Mouse (Mus musculus) G1E (cell line): ENCODE measurements around the gene Rap1gap. TPM values are rescaled to one million over a fixed set of nuclear protein-coding genes. Genes with fewer than 3 reads are reported as not detected.

Experiments used
- ATAC-seq: 2 replicates; pipeline ENCODE4 v1.8.0; 2016; ENCODE audit warnings: mild to moderate bottlenecking; ENCODE audit not compliant: insufficient number of reproducible peaks, poor library complexity, low FRiP score, severe bottlenecking; ENCODE audit errors: extremely low read depth
- DNase-seq: peaks from one replicate; pipeline ENCODE4 v3.0.0; 2012; ENCODE audit warnings: low spot score
- H3K27me3 ChIP-seq: 2 replicates; pipeline ENCODE4 v1.6.1; 2012; ENCODE audit warnings: mild to moderate bottlenecking, low read length, inconsistent platforms; ENCODE audit not compliant: insufficient read depth
- H3K36me3 ChIP-seq: replicated peaks from 2 replicates; pipeline ENCODE3; 2012; ENCODE audit warnings: mild to moderate bottlenecking, inconsistent platforms
- H3K4me1 ChIP-seq: 2 replicates; pipeline ENCODE4 v1.6.1; 2012; ENCODE audit warnings: low read depth, low read length, inconsistent platforms, mixed read lengths; ENCODE audit not compliant: insufficient read depth
- H3K4me3 ChIP-seq: 2 replicates; pipeline ENCODE4 v1.5.1; 2012; ENCODE audit warnings: low read depth, mild to moderate bottlenecking, inconsistent platforms, low read length, moderate library complexity, mixed read lengths
- H3K9me3 ChIP-seq: replicated peaks from 2 replicates; pipeline ENCODE4 v1.6.1; 2012; ENCODE audit warnings: inconsistent platforms
- CTCF ChIP-seq: IDR thresholded peaks from 2 replicates; pipeline ENCODE4 v1.5.1; 2012; ENCODE audit warnings: low read depth, low read length, inconsistent platforms, mixed read lengths
- GATA1 ChIP-seq: IDR thresholded peaks from 2 replicates; pipeline ENCODE4 v1.6.1; 2012; ENCODE audit warnings: borderline replicate concordance, low read length, inconsistent platforms, mixed read lengths
- GATA2 ChIP-seq: IDR thresholded peaks from 2 replicates; pipeline ENCODE4 v1.6.1; 2012; ENCODE audit warnings: low read depth, low read length, inconsistent platforms, borderline replicate concordance
- POLR2AphosphoS5 ChIP-seq: IDR thresholded peaks from 2 replicates; pipeline ENCODE4 v1.6.1; 2012; ENCODE audit warnings: low read depth, low read length, inconsistent platforms; ENCODE audit not compliant: insufficient replicate concordance
- TAL1 ChIP-seq: conservative IDR thresholded peaks from 2 replicates; pipeline ENCODE4 v1.6.1; 2012; ENCODE audit warnings: low read depth, low read length, inconsistent platforms, mixed read lengths
- polyA plus RNA-seq: library from polyadenylated mRNA; stranded (reverse); fragments of >175 nt; gene quantifications from 2 replicates; pipeline ENCODE4 v1.2.3, GENCODE M21; 2012
- total RNA-seq, 2 experiments: library from RNA; stranded (forward) in 1 of 2; stranded (reverse) in 1 of 2; fragments of 200-1000 nt in 1 of 2; fragments of >200 nt in 1 of 2; fragmentation: Nextera tagmentation in 1 of 2; gene quantifications; 2 replicates each; pipeline ENCODE4 v1.2.3; 2014 to 2017

Rap1gap gene
- total and polyA plus RNA-seq, 3 experiments: not detected

- TF ChIP-seq CTCF (no peak), GATA2 (no peak), TAL1 (no peak), POLR2AphosphoS5 (no peak)
- H3K4me1 ChIP-seq: no peaks in the 10 kb centered on the region; the same call in 1 of the 2 replicates
- H3K4me3 ChIP-seq: no peak overlapping the region
- H3K36me3 ChIP-seq: no peaks in the 10 kb centered on the region
- DNase-seq (no peak), ATAC-seq (no peak)
- H3K9me3 ChIP-seq: no peaks in the 10 kb centered on the region
- peaks cover 14% of the 10 kb centered on the region; the same call in 1 of the 2 replicates for H3K27me3 ChIP-seq
Observed at GRCm38 (mm10) chr4:137728399-137729154, 64.1 kb downstream of the Rap1gap start.

GRCm38 (mm10) chr4:137729155-137729855 is 64.8 kb downstream of the Rap1gap start:
- ATAC-seq (no peak), DNase-seq (no peak)
- H3K27me3 ChIP-seq: peaks cover 14% of the 10 kb centered on the region; the same call in 1 of the 2 replicates
- H3K36me3 ChIP-seq: no peaks in the 10 kb centered on the region
- H3K4me3 ChIP-seq: no peak overlapping the region
- TF ChIP-seq CTCF: no peak
- no peak for TF ChIP-seq POLR2AphosphoS5
- no peak for TF ChIP-seq GATA1
- TF ChIP-seq GATA2: no peak
- no peak for TF ChIP-seq TAL1
- no peaks in the 10 kb centered on the region for H3K9me3 ChIP-seq
- no peaks in the 10 kb centered on the region; the same call in 1 of the 2 replicates for H3K4me1 ChIP-seq

- peak; percentile 55 for TF ChIP-seq CTCF
- TF ChIP-seq GATA1: no peak
- H3K36me3 ChIP-seq: no peaks in the 10 kb centered on the region
- no peak for ATAC-seq
- no peaks in the 10 kb centered on the region for H3K9me3 ChIP-seq
- H3K4me3 ChIP-seq: no peak overlapping the region
- peaks cover 14% of the 10 kb centered on the region; the same call in 1 of the 2 replicates for H3K27me3 ChIP-seq
- peak; percentile 64 for DNase-seq
- H3K4me1 ChIP-seq: no peaks in the 10 kb centered on the region; the same call in 1 of the 2 replicates
Observed at GRCm38 (mm10) chr4:137730134-137730533, 65.6 kb downstream of the Rap1gap start.

- DNase-seq: no peak
- no peaks in the 10 kb centered on the region for H3K36me3 ChIP-seq
- no peak for TF ChIP-seq CTCF
- TF ChIP-seq TAL1: no peak
- TF ChIP-seq GATA2: no peak
- no peak for TF ChIP-seq GATA1
- no peaks in the 10 kb centered on the region; the same call in 1 of the 2 replicates for H3K4me1 ChIP-seq
- H3K27me3 ChIP-seq: peaks cover 14% of the 10 kb centered on the region; the same call in 1 of the 2 replicates
- H3K9me3 ChIP-seq: no peaks in the 10 kb centered on the region
- ATAC-seq: no peak
- no peak overlapping the region for H3K4me3 ChIP-seq
Observed at GRCm38 (mm10) chr4:137730757-137731156, 66.2 kb downstream of the Rap1gap start.

GRCm38 (mm10) chr4:137731891-137732290 is 67.4 kb downstream of the Rap1gap start:
- Histone ChIP-seq H3K4me1 (no peaks in the 10 kb centered on the region; the same call in 1 of the 2 replicates), H3K9me3 (no peaks in the 10 kb centered on the region), H3K27me3 (peaks cover 14% of the 10 kb centered on the region; the same call in 1 of the 2 replicates), H3K4me3 (no peak overlapping the region), H3K36me3 (no peaks in the 10 kb centered on the region)
- ATAC-seq (no peak), DNase-seq (no peak)
- TF ChIP-seq POLR2AphosphoS5: no peak
- TF ChIP-seq TAL1: no peak
- TF ChIP-seq CTCF: no peak
- no peak for TF ChIP-seq GATA2
- TF ChIP-seq GATA1: no peak

GRCm38 (mm10) chr4:137732361-137732760 is 67.8 kb downstream of the Rap1gap start:
- ATAC-seq: no peak
- H3K36me3 ChIP-seq: no peaks in the 10 kb centered on the region
- no peaks in the 10 kb centered on the region for H3K9me3 ChIP-seq
- TF ChIP-seq POLR2AphosphoS5 (no peak), TAL1 (no peak), GATA2 (no peak), CTCF (no peak), GATA1 (no peak)
- H3K27me3 ChIP-seq: peaks cover 14% of the 10 kb centered on the region; the same call in 1 of the 2 replicates
- H3K4me1 ChIP-seq: no peaks in the 10 kb centered on the region; the same call in 1 of the 2 replicates
- H3K4me3 ChIP-seq: no peak overlapping the region
- no peak for DNase-seq
